Mouse (Mus musculus) T-helper 1 cell (primary cell): ENCODE measurements around the gene BC025446.
"Not testable (repeated sequence)": the region's sequence is repeated elsewhere in the genome, so short reads cannot be mapped to it uniquely, and the experiment has no call there.

Source experiments
- in situ Hi-C: fragments of 300-600 bp; cut with MboI, MseI; formaldehyde crosslinking; loops from one replicate; pipeline ENCODE4 v1.15.1; 2025; ENCODE audit warnings: high pct_unique_total_duplicates

Gene BC025446

GRCm38 (mm10) chr15:75215778-75216691 lies at the start of gene BC025446:
Gene BC025446 (plus strand): TSS chr15:75216376.
- in situ Hi-C loops = no loop called here

- in situ Hi-C loops = no loop called here
Observed at GRCm38 (mm10) chr15:75175506-75175905, 40.7 kb upstream of the BC025446 start.

GRCm38 (mm10) chr15:75186291-75186690 lies 29.9 kb upstream of the BC025446 start:
- in situ Hi-C loops = loop anchor here (10.0 kb wide), 1 partner anchor 51 kb away; no protein-coding TSS in a partner anchor

- in situ Hi-C loops = loop anchor here (10.0 kb wide), 1 partner anchor 54 kb away; no protein-coding TSS in a partner anchor
Observed at GRCm38 (mm10) chr15:75189116-75189515, 27.1 kb upstream of the BC025446 start.

GRCm38 (mm10) chr15:75190560-75190959 lies 25.6 kb upstream of the BC025446 start:
- in situ Hi-C loops = not testable (repeated sequence)

- in situ Hi-C loops = no loop called here
Observed at GRCm38 (mm10) chr15:75216831-75217230, 655 bp downstream of the BC025446 start.

GRCm38 (mm10) chr15:75221942-75222341 lies 5.8 kb downstream of the BC025446 start:
- in situ Hi-C loops = no loop called here

GRCm38 (mm10) chr15:75237736-75238288 lies 21.6 kb downstream of the BC025446 start:
- in situ Hi-C loops = no loop called here

GRCm38 (mm10) chr15:75240558-75240957 lies 24.4 kb downstream of the BC025446 start:
- in situ Hi-C loops = no loop called here

- in situ Hi-C loops = no loop called here
Observed at GRCm38 (mm10) chr15:75242756-75243640, 26.8 kb downstream of the BC025446 start.

GRCm38 (mm10) chr15:75254671-75255070 lies 38.5 kb downstream of the BC025446 start:
- in situ Hi-C loops = no loop called here

GRCm38 (mm10) chr15:75265863-75266262 lies 49.7 kb downstream of the BC025446 start:
- in situ Hi-C loops = loop anchor here (10.0 kb wide), 1 partner anchor 309 kb away; no protein-coding TSS in a partner anchor

GRCm38 (mm10) chr15:75266626-75267025 lies 50.5 kb downstream of the BC025446 start:
- in situ Hi-C loops = loop anchor here (10.0 kb wide), 1 partner anchor 308 kb away; no protein-coding TSS in a partner anchor

GRCm38 (mm10) chr15:75268121-75268520 lies 51.9 kb downstream of the BC025446 start, which contains the start of gene Ly6f:
Gene Ly6f (plus strand): TSS chr15:75268421.
- in situ Hi-C loops = loop anchor here (10.0 kb wide), 1 partner anchor 307 kb away; no protein-coding TSS in a partner anchor

- in situ Hi-C loops = loop anchor here (10.0 kb wide), 1 partner anchor 306 kb away; no protein-coding TSS in a partner anchor
Observed at GRCm38 (mm10) chr15:75268916-75269829, 53.0 kb downstream of the BC025446 start.

GRCm38 (mm10) chr15:75270169-75270568 lies 54.0 kb downstream of the BC025446 start:
- in situ Hi-C loops = no loop called here

- in situ Hi-C loops = no loop called here
Observed at GRCm38 (mm10) chr15:75270691-75271362, 54.7 kb downstream of the BC025446 start.

- in situ Hi-C loops = no loop called here
Observed at GRCm38 (mm10) chr15:75271426-75271825, 55.2 kb downstream of the BC025446 start.

- in situ Hi-C loops = no loop called here
Observed at GRCm38 (mm10) chr15:75271891-75272290, 55.7 kb downstream of the BC025446 start.
